Mouse (Mus musculus): ENCODE measurements around the gene Socs1.

The Socs1 gene

GRCm38 (mm10) chr16:10763540-10764264 lies 21.6 kb downstream of the Socs1 start:
- no peak for DNase-seq (ENCODE audit: low spot score)

- no peak for DNase-seq (ENCODE audit: low spot score)
Measured at GRCm38 (mm10) chr16:10762569-10763180, 22.7 kb downstream of the Socs1 start.

DNA sequence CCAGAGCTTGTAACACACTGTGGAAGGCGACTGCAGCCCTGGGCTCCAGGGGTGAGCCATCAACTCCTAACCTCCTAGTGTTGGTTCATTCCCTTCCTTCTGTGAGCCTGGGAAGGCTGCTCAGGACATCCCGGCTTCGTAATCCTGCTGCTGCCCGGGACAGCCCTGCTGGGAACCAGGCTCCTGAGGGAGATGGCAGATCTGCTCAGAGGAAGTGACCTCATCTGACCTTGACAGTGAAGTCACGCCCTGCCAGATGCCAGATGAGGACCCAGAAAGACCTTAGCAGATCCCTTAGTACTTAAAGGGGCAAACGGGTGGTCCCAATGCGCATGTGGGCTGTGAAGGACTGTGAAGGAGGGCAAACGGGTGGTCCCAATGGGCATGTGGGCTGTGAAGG lies 24.2 kb downstream of the Socs1 start:
- no peak for DNase-seq (ENCODE audit: low spot score)

DNA sequence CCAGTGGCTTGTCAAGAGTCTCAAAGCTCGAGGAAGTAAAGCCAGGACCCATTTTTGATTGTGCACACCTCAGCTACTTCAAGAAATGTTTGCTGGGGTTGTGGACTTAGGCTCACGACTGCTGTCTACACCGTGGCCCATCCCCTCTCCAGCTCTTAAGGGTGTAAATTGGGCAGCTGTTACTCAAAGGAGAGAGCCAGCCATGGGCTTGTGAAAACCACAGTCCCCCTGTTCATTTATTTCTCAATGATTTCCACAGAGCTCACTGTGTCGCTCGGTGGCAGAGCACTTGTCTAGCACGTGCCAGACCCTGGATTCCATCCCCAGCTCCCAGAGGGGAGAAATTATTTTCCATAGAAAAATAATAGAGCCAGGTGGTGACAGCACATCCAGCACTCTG lies 29.2 kb downstream of the Socs1 start:
- no peak for DNase-seq (ENCODE audit: low spot score)

- DNase-seq (ENCODE audit: low spot score), result no peak
Measured at GRCm38 (mm10) chr16:10754521-10755296, 30.6 kb downstream of the Socs1 start.

GRCm38 (mm10) chr16:10749824-10750223 lies 35.5 kb downstream of the Socs1 start:
- no peak for DNase-seq (ENCODE audit: low spot score)

- DNase-seq (ENCODE audit: low spot score), result no peak
Measured at GRCm38 (mm10) chr16:10749226-10749625, 36.1 kb downstream of the Socs1 start.

DNA sequence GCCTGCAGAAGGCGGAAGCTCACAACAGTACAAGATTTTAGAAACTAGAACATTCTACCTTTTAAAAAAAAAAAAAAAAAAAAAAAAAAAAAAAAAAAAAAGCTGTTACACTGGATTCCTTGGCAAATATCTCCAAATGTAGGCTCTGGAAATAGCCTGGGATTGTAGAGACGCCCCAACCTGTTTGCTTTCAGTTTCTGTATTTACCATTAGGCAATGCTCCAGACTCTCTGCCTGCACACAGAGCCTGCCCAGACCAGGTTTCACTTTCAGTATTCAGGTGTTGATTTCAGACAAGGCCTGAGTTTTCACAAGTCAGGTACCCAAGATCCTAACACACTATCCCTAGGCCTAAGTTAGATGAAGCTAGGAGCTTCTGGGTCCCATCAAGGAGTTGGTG lies 44.3 kb downstream of the Socs1 start:
- DNase-seq (ENCODE audit: low spot score), result no peak

DNA sequence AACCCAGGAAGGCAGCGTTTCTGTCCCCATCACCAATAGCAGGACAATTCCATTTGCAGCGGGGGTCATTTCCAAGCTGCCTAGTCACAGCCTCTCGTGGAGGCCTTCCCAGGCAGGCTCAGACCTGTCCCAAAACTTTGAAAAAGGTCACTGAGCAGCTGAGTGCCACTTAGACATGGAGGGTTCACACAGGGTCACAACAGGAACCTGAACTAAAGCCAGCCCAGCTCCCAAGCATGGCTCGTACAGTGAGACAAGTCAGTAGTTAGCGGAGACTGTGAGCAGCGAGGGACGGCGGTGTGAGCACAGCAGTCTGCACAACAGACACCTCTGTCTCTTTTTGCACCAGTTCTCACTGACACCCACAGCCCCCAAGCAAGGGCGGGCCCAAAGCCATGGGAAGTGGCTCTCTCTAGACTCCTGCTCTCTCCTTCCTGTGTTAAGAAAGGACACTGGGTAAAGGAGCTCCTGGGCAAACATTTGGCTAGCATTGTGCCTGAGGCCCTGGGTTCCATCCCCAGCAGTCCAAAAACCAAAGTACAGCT lies 45.4 kb downstream of the Socs1 start:
- no peak for DNase-seq (ENCODE audit: low spot score)

DNA sequence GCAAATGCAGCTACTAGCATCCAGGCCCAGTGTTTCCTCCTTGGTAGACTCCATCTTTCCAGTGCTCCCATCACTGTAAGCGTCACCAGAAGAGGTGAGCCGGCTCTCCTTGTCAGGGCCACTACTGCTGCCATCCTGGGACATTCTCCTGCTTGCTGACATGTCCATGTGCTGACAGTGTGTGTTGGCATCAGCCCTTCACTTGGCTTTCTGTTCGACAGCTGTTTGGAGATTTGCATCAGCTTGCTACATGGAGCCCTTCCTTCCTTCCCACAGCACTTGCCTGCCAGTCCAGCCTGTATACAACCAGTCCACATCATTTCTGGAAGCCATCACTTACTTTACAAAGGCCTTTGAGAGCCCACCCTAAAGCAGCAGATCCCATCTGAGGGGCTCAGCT lies 46.5 kb downstream of the Socs1 start:
- DNase-seq (ENCODE audit: low spot score), result no peak

DNA sequence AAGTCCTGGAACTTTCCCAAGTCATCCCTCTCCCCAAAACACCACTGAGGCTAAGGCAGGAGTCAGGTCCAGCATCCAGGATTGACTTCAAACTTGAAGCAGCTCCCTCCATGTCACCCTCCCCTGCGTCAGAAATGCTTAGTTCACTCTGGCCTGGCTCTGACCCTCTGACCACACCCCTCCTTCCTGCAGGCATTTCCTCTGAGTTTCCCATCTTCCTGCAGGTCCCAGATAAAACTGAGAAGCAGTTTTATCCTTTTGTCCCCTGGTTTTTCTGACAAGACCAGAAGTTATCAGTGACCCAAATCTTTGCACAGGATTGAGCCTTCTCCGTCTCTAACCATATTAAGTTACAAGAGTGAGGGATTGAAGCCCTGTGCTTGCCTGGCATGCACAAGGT lies 47.8 kb downstream of the Socs1 start:
- no peak for DNase-seq (ENCODE audit: low spot score)

DNA sequence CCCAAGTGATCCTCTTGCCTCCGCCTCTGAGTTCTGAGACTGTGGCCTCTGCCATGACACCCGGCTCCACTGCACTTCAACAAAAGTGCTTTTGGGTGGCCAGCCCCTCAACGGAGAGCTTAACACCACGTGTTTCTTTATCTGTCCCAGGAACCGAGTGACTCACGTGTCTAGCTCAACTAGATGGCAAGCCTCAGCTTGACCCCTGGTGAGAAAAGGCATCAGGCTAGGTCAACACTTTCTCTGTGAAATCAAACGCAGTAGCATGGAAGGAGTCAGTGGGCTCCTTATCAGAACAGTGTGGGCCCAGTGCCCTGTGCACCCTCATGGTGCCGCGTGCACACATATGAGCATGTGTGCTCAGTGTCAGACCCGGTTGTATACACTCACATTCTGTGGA lies 49.0 kb downstream of the Socs1 start:
- DNase-seq (ENCODE audit: low spot score), result no peak

GRCm38 (mm10) chr16:10735781-10736180 lies 49.6 kb downstream of the Socs1 start:
- DNase-seq (ENCODE audit: low spot score), result no peak

- DNase-seq (ENCODE audit: low spot score), result peak; percentile 33
Measured at GRCm38 (mm10) chr16:10732421-10732820, 52.9 kb downstream of the Socs1 start.
